Mouse (Mus musculus) left cerebral cortex, adult 9 months (tissue): ENCODE measurements around the gene Ccdc151.

Experiments
- DNase-seq, 2 experiments: peaks; one replicate each; pipeline ENCODE4 v3.0.0; 2022; ENCODE audit warnings: low spot score in 2 of 2

Gene Ccdc151

GRCm38 (mm10) chr9:21996178-21996867 lies 6.1 kb downstream of the Ccdc151 start:
- no peak for DNase-seq

- DNase-seq, result no peak
These were observed 10.2 kb downstream of the Ccdc151 start for GRCm38 (mm10) chr9:21992227-21992626.

GRCm38 (mm10) chr9:21989230-21990110 lies 13.0 kb downstream of the Ccdc151 start, which contains the start of gene Rgl3:
Gene Rgl3, minus strand, starts transcription at chr9:21989446.
- no peak for DNase-seq

GRCm38 (mm10) chr9:21988421-21989101 lies 13.9 kb downstream of the Ccdc151 start:
- DNase-seq, result no peak

GRCm38 (mm10) chr9:21987592-21988342 lies 14.7 kb downstream of the Ccdc151 start:
- DNase-seq, result no peak

- no peak for DNase-seq
These were observed 18.5 kb downstream of the Ccdc151 start for GRCm38 (mm10) chr9:21983911-21984310.

- DNase-seq, result no peak
These were observed 23.9 kb downstream of the Ccdc151 start for GRCm38 (mm10) chr9:21978398-21979128.

GRCm38 (mm10) chr9:21977972-21978371 lies 24.5 kb downstream of the Ccdc151 start:
- no peak for DNase-seq

GRCm38 (mm10) chr9:21977331-21977730 lies 25.1 kb downstream of the Ccdc151 start:
- DNase-seq, result no peak

GRCm38 (mm10) chr9:21976626-21977175 lies 25.7 kb downstream of the Ccdc151 start:
- no peak for DNase-seq

GRCm38 (mm10) chr9:21969304-21969703 lies 33.1 kb downstream of the Ccdc151 start:
- DNase-seq, result no peak

- no peak for DNase-seq
These were observed 33.6 kb downstream of the Ccdc151 start for GRCm38 (mm10) chr9:21968883-21969282.

GRCm38 (mm10) chr9:21963417-21963816 lies 39.0 kb downstream of the Ccdc151 start, which contains the start of gene Epor:
Gene Epor, minus strand, starts transcription at chr9:21963506.
- DNase-seq, result no peak

GRCm38 (mm10) chr9:21962416-21963059 lies 39.9 kb downstream of the Ccdc151 start:
- DNase-seq, result peak in 1 of 2 experiments; percentile 77

GRCm38 (mm10) chr9:21962010-21962409 lies 40.4 kb downstream of the Ccdc151 start:
- DNase-seq, result no peak

GRCm38 (mm10) chr9:21961366-21961980 lies 41.0 kb downstream of the Ccdc151 start:
- no peak for DNase-seq

GRCm38 (mm10) chr9:21960558-21961208 lies 41.8 kb downstream of the Ccdc151 start:
- DNase-seq, result no peak

GRCm38 (mm10) chr9:21960135-21960534 lies 42.3 kb downstream of the Ccdc151 start:
- DNase-seq, result no peak

GRCm38 (mm10) chr9:21959244-21959643 lies 43.2 kb downstream of the Ccdc151 start:
- DNase-seq, result no peak
